Mouse (Mus musculus): ENCODE measurements around the gene Aagab.

Gene Aagab

DNA sequence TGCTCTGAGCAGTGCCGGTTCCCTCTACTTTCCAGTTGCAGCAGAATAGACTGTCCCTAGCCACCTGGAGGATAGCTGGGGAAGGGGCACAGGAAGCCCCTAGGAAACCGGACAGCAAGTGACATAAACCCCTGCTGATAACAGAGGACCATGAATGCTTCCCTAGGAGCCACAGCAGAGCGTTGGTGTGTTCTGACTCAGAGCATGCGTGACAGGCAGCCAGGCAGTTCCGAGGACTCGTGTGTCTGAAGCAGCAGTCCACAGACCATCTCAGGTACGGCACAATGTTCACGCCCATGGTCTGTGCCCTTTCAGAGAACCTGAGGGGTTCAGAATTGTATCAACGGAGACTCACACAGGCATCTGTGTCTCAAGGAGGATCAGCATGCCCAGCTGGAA, 46.1 kb downstream of the Aagab start:
- DNase-seq (ENCODE audit: low spot score) = no peak

DNA sequence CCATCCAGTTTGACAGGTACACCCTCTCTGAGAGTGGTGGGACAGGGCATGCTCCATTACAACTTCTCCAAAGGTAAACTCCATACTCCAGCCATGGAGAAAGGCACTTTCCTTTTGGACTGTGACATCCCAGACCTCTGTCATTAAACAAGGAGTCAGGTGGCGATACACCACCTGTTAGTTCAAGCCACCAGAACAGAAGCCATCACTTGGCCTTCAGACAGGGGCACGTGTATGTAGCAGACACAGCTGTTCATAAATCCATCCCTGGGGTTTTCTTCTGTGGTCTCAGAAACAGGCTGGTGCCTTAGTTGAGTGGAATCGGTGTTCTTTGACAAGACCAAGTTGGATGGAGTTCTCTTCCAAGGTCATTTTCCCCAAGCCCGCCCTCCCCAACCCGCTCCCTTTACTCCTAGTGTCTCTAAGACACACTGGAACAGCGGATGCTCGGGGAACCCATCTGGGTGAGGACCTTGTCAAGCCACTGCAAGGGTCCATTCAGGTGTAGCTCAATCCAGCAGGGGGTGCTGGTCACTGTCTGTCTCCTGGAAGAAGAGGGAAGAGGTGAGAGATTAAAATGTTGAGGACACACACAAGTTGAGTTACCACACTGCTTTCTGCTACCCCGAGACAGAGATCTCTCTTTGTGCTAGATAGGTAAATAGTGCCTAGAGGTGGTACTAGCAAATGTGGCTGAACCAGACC, 47.5 kb downstream of the Aagab start:
- DNase-seq (ENCODE audit: low spot score) = no peak

DNA sequence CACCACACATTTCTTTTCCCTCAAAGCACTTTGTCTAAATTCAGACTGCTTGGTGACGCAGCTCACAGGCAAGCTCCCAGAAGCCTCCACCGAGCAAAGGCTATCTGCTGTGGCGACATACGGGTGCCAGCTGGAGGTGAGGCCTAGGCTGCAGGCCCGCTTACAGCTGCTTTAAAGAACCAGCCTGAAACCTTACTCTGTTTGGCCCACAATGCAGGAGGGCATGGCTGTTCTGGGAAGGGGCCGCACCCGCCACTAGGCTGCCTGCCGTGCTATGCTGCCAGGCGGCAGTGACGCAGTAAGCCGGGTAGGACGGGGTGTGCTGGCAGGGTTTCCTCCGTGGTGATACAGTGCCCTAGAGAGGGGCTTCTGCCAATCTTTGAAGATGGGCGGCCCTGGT, 48.4 kb downstream of the Aagab start:
- no peak for DNase-seq (ENCODE audit: low spot score)

DNA sequence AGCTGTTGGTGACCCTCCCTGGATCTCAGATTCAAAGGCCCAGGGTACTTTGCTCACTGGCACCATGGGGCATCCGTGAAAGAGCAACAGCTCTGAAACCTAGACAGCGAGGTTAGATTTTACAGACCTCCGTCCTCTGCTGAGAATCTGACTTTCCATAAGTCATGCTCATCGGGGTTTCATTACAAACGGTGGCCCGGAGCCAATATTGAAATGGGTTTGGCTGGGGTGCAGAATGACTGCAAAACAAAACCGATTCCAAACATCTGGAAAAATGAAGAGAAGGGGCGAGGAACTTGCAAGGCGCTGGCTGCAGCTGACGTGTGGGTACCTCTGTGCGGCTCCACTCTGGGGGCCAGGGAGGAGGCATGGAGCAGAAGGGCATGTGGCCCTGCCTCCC, 49.1 kb downstream of the Aagab start:
- DNase-seq (ENCODE audit: low spot score) = no peak

DNA sequence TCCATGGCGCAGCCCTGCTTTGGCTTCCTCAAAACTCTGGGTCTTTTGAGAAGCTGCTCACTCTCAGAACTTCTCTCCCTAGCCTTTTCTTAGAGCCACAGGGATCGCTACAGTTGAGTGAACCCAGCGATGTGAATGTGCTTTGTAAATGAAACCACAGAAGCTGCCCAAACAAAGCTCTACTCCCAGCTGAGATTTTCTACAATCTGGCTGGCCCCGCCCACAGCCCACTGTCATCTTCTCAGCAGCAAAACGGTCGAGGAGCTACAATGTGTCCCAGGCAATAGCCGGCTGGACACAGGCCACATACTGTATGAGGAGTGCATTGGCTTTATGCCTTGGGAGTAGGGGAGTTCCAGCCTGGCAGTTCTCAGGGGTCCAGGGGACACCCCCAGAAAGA, 51.2 kb downstream of the Aagab start:
- no peak for DNase-seq (ENCODE audit: low spot score)

DNA sequence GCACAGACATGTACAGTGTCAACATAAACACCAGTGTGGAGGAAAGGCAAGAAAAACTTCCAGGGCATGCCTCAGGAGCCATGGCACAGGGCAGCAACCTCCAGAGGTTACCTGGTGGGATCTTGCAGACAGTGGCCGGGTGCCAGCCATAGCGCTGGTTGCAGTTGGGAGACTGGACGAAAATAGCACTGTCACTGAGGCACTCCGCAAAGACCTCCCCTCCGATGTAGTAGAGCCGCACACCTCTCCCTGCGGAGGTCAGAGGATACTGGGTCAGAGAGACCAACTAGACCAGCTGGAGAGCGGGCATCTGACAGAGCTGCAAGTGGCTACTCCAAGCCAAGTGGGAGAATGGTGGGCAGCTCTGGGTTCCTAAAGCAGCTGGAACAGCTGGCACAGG, 52.1 kb downstream of the Aagab start:
- DNase-seq (ENCODE audit: low spot score) = no peak

DNA sequence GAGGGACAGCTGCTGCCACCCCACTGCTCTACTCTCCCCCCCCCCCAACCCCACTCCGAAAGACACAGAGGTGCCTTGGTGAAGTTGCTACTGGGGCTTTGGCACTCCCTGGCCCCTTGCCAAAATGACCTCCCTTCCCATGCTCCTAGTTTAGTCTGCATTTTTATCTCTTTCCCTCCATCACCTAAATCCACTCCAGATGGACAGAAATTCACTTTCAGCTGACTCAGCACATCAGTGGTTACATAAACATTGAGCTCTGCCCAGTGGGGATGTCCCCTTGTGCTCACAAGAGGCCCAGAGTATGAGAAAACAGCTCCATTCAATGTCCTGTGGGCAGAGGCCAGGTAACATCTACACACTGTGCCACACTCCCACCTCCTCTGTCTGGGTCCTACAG, 52.6 kb downstream of the Aagab start:
- no peak for DNase-seq (ENCODE audit: low spot score)

DNA sequence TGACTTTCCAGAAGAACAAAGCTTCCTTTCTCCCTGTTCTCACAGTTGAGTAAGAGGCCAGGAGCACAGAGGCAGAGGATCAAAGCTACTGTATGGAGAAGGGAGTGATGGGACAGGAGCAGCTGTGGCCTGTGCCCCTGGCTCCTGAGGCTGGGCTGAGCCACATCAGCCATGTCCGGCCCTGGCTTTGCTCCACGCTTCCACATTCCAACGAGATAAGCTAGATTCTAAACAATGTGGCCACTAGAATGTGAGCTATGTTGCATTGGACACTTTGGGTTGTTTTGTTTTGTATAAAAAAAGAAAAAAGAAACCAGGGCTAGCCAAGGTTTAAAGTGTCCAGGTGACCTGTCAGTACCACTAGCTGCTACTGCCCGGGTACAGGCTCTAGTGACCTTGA, 54.7 kb downstream of the Aagab start:
- DNase-seq (ENCODE audit: low spot score) = no peak

DNA sequence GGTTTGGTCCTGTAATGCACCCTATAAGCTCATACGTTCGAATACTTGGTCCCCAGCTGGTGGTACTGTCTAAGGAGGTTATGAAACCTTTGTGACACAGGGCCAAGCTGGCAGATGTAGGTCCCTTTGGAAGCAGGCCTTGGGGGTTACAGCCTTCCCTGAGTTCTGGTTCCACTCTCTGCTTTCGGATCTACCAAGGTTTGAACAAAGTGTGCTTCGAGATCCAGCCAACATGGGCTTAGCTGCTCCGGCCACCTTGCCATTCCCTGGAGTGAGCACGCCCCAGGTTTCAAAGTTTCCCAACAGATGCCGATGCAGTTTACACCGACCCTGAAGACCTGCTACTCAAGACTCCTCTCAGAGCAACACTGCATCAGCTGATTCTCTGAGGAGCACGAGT, 56.0 kb downstream of the Aagab start:
- DNase-seq (ENCODE audit: low spot score) = no peak

DNA sequence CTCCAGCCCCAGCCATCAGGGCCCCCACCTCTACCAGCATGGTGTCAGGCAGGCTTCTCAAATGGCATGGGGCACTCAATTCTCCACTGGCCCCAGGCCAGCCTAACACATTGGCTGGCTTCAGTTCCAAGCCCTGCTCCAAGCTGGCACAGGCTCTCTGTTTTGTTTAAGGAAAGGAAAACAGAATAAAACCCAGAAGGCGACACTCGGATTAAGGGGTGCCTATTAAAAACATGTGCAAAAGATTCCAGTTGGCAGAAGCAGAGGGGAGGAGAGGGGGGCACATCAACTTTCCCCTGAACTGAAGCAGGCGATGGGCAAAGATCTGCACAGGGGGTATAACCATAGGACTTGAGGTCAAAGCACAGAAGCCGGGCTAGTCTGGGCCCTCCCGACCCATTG, 56.5 kb downstream of the Aagab start:
- no peak for DNase-seq (ENCODE audit: low spot score)

DNA sequence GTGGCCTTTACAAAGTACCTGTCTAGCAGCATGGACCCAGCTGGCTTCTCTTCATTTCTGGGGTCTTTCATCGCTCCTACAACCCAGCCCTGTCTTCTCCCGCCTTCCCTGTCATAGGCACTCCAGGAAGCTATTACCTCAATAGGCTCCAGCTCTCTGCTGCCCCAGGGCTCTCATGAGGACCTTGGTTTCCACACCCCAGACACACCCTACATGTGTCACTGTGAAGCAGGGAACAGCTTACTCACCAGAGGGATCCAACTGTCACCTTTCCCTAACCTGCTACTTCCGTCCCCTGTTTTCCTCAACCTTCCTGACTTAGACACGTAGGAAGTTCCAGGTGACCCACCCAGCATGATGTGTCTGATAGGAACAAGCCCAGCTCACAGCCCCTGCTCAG, 57.6 kb downstream of the Aagab start:
- no peak for DNase-seq (ENCODE audit: low spot score)

DNA sequence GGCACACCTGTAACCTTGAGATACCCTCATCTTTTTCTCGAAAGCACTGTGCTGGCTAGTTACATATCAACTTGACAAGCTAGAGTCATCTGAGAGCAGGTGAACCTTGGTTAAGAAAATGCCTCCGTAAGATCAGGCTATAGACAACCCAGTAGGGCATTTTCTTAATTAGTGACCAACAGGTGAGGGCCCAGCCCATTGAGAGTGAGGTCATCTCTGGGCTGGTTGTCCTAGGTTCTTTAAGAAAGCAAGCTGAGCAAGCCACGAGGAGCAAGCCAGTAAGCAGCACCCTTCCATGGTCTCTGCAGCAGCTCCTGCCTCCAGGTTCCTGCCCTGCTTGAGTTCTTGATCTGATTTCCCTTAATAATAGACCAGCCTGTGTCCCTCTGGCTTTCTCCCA, 58.2 kb downstream of the Aagab start:
- no peak for DNase-seq (ENCODE audit: low spot score)

DNA sequence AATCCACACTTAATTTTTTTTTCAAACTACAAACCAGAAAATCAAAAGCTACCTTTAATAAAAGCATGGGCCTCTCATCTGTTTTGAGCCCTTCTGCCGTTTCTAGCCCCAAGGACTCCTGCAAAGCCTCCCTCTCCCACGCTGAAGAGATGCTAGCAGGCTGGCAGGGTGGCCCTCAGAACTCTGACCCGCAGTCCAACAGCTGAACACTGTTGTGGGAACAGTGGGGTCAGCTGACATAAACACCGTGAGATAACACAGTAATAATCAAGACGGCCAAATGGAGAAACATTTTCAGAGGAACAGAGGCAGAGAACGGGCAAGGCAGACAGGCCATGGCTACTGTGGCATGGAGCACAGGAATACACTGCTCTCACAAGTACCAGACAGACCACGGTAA, 60.3 kb downstream of the Aagab start:
- no peak for DNase-seq (ENCODE audit: low spot score)

DNA sequence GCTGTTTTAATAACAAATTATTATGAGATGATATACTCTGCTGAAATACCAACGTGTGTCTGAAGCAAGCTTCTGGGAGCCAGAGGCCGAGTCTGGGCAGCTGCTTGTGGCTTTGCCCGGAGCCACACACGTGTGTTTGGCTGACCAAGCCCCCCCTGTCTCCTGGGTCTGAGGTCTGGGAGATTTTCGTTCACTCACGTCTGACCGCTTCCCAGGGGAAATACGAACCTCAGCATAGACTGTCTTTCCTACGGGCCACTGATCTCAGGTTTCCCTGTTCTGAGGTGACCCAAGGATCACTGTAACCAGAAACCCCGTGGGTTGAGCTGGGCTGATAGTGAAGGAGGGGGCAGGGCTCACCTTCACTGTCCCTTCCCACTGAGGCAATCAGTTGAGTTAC, 60.8 kb downstream of the Aagab start:
- no peak for DNase-seq (ENCODE audit: low spot score)

DNA sequence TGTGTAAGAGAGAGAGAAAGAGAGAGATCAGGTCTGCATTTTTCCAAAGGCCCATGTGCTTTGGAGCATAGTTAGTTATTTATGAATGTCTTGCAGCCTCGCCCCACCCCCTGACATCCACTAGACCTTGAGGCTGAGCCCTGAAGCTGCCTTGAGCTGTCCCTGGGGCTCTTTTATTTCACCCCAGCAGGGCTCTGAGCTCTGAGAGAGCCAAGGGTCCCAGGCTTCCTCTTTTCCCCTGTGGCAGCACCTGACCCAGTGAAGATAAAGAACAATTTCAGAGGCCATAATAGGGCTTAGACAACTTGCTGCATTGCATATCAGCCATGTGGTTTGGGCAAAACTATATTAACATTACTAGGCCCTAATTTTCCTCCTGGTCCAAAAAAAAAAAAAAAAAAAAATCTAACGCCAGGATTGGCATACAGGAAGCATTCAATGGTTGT, 61.9 kb downstream of the Aagab start:
- no peak for DNase-seq (ENCODE audit: low spot score)

DNA sequence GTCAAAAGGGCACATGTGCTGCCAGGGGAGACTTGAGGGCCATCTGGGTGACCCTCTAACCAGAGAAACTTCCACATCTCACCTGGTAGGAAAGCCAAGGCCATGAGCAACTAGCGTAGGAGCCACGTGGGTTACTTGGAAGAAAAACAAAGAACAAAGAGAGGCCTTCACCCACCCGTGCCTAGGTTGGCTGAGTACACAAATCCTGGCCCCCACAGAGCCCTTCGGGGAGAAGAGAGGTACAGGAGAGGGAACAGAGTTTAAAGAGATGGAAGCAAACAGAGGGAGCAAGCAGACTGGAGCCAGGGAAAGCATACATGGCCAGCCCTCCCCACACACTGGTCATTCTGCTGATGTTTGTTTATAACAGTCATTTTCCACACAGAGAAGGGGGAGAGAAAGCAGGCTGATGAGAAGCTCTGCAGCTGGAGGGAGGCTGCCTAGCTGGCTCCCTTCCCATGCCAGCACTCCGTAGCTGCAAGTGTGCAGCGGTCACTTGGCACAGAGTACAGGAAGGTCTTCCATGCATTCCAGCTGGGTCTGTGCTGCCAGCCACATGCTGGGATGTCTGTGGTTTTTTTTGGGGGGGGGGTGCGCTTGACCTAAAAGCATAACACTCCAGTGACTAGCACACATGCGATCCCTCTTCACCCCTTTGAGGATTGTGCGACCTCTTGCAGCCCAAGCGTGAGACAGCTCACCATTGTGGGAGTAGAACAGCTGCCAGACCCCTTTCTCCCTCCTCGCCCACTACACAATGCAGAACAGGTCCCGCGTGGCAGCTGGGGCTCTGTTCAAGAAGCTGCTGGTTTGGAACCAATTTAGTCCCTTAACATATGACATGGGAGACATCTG, 62.6 kb downstream of the Aagab start:
- no peak for DNase-seq (ENCODE audit: low spot score)

DNA sequence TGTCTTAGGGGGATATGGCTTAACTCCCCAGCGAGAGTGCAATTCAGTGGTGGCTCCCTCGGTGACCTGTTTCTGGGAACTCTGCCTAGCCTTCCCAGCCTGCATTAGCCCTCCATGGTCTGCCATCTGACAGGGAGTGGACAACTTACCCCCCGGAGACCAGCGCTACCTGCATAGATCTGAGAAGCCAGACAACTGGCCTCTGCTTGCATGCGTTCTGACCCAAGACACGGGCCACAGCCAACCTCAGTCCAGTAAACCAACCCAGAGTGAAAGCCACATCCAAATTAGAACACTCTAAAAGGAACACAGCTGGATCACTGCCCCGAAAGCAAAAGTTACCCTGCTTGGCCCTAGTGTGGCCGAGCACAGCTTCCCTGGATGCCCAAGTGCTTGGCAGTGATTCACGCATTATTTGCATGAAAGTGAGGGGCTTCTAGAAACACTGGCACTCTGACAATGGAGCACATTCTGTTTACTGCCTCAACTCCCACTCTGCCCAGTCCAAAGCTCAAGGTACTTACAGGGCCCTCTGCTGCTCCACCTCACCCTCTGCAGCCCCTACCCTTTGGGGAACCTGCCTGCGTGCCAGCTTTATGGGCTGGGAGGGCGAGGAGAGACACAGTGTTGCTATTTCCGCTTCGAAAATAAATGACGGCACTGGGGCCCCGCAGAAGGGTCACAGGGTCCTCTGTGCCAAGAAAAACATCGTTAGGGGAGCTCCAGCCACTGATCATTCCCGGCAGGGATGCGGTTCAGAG, 64.3 kb downstream of the Aagab start:
- DNase-seq (ENCODE audit: low spot score) = no peak

DNA sequence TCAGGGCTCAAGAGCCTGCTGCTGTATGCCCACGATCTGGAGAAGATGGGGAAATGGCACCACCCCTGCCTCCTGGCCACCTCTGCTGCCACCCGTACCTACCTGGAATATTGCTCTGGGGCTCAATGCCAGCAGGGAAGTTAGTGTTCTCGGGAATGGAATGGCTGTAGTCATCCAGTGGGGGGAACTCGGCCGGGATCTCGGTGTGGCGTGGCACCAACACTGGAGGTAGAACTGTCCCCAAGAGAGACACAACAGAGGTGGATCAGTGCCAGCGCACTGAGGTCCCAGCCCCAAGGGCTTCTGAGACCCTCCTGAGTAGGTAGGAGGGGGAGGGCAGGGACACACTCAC, 64.9 kb downstream of the Aagab start:
- no peak for DNase-seq (ENCODE audit: low spot score)

DNA sequence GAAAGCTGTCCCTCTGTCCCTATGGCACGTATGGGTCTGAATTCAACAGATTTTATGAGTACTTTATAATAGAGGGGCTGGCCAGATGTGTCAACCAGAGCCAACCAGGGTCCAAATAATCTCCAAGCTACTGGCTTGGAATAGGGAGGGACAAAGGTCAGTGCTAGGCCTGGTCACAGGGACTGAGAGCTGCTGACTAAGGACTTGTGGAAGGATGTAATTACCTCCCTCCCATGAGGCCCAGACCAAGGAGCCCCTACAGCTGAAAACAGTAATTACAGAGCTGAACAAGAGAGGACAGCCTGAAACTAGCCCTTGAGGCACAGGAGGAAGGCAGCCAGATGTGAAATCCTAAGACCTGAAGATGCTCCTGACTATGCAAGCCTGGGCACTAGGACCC, 66.2 kb downstream of the Aagab start:
- no peak for DNase-seq (ENCODE audit: low spot score)

DNA sequence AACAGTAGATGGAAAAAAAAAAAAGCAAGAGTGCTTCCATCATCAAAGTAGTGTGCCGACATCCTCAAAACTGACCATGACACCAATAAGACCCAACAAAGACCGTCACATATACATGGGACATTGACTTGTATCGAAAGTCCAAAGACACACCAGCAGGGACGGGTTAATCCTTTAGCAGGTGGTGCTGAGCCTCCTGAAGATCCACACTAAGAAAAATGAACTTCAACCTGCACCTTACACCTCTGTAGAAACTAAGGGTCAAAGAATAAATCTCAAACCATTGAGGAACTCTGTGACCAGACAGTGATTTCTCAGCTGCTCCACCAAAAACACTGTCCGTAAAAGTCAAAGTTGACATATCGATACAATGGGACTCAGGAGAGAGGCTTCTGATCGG, 67.4 kb downstream of the Aagab start:
- DNase-seq (ENCODE audit: low spot score) = no peak

DNA sequence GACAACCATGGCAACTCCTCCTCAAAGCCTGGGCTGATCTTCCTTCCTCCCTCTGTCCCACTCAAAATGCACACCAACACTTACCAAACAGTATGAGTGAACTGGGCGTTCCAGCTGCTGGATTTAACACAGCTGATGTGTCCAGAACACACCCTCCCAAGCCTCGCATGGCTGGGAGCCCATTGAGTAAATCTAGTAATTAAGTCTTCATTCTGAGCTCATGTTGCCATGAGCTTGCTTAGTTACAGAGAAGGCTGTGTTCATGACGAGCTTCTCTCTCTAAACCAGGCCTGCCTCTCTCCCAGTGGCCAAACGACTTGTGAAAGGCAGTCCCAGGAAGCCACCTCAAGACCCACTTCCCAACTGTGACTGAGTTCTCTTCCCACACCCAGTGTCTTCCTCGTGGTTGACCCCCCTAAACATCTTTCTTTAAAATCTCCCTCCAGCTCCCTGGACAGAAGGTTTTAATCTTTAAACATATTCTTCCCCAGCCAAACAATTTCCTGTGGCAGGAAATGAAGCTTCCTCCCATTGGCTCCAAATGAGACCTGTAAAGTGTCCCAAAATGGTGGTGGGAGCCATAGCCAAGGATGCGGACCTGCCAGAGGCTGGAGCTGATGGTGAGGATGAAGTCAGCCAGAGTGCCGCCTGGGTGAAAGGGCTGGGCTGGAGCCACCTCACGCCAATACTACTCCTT, 70.5 kb downstream of the Aagab start:
- no peak for DNase-seq (ENCODE audit: low spot score)

DNA sequence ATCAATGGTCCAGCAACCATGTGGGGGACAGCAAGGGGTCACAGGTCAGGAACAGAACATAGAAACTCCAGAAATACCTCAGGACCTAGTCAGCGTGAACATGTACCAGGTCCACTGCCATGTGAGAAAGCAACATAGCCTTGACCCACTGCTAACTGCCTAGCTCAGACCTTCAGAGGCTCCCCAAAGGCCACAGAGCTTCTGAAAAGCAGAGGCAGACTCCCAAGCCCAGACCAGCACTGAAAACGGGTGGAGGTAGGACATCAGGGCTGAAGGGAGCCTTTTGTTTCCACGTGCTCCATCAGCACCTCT, 71.0 kb downstream of the Aagab start:
- DNase-seq (ENCODE audit: low spot score) = no peak

DNA sequence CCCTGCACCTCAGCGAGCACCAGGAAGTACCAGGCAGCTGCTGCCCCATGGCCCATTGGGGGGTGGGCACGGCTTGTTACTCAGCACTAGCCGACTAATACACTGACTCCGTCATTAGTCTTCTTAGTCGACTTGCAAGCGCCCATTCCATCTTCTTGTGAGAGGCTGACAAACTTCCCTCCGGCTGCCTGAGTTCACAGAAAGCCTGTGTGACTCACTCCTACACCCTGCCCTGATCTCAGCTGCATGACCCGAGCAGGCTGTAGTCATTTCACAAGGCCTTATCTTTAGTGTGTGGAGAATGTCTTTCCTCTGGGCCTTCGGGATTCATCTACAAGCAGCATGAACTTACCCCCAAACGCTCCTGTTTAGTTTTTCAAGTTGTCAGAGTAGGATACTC, 72.2 kb downstream of the Aagab start:
- DNase-seq (ENCODE audit: low spot score) = no peak
